Mouse (Mus musculus) spleen, postnatal 14 days (tissue): ENCODE results near the gene Cant1.
A peak's percentile ranks its signal among the peaks of the same experiment; 100 is the strongest.
"Not testable (repeated sequence)": the region's sequence is repeated elsewhere in the genome, so short reads cannot be mapped to it uniquely, and the experiment has no call there.

Source experiments
- DNase-seq, 2 experiments: peaks; one replicate each; pipeline ENCODE4 v3.0.0; 2021 to 2022; ENCODE audit warnings: low spot score in 2 of 2

Gene Cant1

DNA sequence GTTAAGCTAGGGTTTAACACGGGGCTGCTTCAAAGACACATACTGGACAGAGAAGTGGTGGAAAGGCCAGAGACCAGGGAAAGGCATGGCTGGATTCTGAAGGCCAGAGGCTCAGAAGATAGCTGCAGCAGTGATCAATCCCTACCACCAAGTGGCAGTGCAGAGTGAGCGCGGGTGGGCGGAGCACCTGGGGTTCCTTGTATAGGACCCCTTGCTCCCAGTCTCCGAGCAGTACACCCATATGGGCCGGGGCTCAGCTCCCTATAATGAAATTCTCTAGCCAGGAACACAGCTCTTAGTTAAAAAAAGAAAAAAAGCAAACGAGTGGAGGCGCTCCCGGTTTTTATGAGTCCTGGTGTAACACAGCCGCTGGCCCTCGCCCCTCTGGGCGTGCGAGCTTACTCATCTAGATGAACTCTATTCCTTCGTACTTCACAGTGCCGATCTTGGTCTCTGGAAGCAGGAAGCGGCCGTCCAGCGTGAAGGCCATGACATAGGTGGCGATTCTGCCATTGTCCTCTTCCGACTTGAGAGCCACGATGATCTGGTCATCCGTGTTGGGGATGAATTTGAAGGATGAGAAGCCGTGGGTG lies 11.5 kb downstream of the Cant1 start:
- DNase-seq: peak in 1 of 2 experiments; percentile 51

DNA sequence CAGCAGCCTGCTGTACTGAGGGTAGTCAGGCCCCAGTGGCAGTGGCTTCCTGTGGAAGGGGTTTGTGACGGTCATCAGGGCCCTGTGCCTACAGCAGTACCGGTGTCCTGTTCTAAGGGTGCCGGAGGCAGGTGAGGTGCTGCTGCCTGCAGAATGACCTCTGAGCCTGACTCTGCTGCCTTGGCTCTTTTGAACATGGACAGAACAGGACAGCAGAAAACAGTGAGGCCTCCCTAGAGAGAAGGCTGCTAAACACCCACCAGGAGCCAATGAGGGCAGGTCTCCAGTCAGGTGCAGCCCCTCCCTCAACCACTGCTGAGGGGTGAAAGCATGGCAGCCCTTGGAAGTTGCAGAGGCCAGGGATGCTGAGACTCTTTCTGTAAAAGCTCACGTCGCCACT lies 12.4 kb downstream of the Cant1 start:
- no peak for DNase-seq

DNA sequence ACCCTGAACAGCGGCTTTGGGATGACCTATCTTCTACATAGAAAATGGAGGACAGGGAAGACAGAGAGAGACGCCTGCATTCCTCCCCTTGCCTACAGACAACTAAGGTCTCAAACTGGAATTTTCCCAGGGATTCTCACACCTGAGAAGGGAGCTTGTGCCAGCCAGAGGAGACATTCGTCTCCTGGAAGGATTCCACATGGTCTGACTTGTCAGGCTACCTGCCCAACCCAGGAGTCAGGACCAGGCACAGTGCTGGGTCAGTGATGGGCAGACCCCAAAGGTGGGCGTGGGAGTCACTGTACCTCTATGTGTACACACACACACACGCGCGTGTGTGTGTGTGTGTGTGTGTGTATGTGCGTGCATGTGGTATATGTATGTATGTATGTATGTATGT lies 13.6 kb downstream of the Cant1 start:
- DNase-seq: no peak

DNA sequence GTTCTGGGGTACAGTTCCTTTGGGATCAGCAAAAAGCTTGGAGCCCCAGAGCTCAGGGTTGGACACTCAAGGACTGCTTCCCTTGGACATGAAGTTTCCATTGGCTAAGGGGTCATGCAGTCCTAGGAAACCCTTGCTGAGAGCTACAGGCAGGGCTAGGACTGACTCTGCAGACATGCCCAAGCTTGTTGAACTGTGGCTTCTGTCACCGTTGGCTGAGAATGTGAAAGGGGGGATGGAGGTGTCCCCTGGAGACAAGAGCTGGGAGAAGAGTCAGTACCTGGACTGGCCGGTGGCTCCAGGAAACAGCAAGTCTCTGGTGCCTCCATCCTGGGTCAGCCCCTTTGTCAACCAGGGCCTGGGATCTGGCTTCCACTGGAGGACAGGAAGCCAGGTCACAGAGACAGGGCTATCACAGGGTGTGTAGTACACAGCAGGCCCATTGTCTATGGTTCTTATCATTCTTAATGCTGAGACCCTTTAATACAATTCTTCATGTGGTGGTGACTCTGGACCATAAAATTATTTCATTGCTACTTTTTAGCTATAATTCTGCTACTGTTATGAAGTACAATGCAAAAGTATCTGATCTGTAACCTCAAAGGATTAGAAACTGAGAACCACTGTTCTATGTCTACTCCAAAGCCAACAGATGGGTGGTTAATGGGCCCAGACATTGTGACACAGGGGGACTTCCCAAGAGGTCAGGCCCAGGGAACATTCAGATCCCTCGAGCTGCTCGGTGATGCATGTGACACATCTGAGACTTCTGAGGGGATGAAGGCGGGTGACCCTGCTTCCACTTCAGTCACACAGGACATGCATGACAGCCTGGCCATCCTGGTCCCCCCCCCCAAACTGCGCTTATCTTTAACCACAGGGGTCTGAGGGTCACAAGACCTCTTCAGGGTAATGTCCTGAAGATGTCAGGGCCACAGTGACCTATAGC lies 14.7 kb downstream of the Cant1 start:
- no peak for DNase-seq

DNA sequence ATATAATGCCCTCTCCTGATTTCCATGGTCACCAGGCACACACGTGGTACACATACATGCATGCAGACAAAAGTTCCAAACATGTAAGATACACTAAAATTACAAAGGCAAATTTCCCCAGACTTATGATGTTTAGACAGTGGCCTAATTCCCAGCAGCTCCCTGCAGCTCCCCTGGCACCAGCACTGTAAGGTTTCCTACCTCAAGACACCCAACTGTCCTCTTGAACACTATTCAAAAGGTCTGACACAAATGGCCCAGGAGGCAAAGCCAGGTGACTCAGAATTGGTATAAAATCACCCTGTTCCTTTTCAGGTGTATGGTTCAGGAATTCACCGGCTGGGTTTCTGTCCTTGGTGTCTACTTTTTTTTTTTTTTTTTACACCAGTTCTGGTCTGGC lies 15.7 kb downstream of the Cant1 start:
- no peak for DNase-seq

DNA sequence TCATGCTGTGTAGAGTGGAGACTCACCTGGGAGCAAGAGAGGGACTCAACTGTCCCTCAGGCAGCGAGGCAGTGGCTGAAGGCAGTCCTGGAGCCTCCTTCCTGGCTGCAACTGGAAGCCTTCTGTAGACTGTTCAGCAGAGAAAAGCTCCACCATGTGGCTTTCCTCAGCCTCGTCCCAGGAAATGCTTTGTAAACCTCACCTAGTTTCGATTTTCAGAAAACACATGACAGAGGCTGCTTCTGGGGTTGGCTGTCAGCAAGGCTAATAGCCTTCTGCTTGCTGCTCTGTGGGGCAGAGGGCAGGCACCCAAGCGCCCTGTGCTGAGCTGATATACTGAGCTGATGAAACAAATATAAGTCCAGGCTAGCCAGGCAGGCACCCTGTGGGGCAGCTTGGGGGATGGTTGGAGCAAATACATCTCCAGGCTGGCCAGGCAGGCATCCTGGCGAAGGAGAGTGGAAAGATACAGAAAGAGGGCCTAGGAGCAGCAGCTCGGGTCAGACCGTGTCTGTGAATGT lies 17.1 kb downstream of the Cant1 start, which contains the start of gene Lgals3bp:
Gene Lgals3bp (minus strand): TSS at position 333 of the 521 bp plus-strand sequence.
- no peak for DNase-seq

DNA sequence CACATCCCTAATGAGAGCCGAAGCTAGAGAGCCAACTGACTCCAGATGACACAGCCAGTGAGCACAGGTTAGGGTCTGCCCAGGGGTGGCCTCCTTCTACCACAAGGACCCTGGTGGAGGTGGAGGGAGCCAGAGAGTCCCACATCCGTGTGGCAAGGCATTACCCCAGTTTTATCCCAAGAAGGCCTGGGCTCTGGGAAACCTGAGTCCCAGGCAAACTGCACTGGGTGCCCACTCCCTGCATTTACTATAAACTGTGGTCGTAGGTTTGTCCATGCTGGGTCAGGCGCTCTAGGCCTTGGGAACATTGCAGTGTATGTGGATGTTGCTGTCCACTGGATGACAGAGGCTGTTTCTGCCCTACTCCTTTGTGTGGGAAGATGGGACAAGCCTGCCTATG lies 17.7 kb downstream of the Cant1 start:
- no peak for DNase-seq

DNA sequence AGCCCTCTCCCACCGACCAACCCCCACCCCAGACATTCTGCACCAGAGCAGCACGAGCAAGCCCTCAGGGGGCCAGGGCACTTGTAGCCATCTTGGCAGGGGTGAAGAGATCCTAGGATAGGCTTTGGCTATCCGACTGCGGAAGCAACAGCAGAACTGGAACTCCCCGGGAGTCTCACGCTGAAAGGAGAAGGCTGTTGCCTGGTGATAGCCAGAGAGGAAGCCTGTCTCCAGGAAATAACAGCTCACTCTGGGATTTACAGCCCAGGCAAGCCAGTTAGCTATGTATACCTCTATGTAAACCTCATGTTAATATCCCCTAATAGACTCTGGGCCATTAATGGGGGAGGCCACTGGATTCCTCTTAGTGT lies 18.3 kb downstream of the Cant1 start:
- DNase-seq: no peak

DNA sequence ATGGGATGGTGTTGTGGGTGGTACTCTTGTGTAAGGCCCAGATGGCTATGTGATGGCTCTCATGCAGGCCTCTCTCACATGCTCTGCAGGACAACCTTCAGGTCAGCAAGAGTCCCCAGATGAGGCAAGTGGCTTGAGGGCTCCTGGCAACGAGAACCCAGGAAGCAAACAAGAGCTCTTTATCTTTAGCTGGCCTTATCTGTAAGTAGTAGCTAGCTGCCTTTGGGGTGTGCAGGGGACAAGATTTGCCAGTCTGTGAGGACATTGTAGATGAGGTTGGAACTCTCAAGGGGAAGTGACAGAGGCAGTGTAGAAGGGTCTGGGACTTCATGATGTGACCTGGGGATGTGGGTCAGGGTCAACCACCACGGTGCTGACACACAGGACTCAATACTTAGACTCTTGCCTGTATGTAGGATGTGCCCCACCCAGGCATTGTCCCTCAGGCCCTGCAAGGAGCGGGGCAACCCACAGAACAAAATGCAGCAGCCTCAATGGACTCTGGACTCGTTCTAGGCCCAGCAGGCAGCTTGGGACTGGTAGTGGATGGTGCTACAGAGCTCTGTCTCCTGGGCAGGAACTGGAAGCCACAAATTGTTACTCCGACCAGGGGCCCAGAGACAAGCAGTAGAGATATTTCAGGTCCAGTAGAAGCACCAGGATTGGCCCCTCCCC lies 18.9 kb downstream of the Cant1 start:
- DNase-seq: no peak

DNA sequence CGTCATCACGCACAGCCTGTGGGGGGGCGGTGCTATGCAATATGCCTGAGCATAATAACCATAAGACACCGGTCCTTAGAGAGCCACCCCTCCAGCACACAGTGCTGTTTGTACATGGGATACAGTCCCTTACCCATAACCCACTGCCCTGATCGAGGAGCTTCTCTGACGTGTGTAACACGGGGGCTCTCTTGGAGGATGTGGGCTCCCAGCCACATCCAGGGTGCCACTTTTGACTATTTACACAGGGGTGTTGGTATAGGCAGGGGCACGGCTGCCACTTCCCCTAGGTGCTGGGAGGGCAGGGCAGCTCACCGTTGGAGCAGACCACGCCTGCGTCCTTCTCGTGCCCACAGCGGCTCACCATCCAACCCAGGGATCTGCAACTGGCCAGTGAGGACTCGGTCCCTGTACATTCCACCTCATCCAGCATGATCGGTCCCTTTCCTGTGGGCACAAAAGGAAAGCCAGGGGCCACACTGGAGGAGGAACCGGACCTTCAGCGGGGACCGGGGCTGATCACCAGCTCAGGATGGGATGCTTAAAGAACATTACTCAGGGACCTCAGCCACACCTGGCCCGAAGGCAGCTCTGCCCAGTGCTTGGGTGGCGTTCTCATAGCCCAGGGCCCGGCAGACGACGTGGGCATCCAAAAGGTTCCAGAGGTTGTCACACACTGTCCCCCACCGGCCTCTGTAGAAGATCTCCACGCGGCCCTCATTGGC lies 20.9 kb downstream of the Cant1 start:
- DNase-seq: no peak

DNA sequence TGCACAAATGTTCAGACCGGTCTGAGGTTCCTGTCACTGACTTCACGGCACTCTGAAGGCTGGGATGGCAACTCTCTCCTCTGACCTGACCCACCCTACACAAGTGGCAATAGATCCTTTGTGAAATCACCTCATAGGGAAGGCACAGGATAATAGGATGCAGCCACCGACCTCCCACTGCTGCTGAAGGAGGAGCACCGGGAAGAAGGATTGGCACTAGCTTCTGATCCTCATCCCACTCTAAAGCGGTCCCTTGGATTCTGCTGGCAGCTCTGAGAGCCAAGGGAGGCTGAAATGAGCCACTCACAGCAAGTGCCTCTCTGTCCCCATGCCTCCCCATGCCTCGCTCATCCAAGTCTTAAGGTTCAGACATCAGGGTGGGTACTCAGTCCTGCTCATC lies 24.3 kb downstream of the Cant1 start:
- DNase-seq: no peak

DNA sequence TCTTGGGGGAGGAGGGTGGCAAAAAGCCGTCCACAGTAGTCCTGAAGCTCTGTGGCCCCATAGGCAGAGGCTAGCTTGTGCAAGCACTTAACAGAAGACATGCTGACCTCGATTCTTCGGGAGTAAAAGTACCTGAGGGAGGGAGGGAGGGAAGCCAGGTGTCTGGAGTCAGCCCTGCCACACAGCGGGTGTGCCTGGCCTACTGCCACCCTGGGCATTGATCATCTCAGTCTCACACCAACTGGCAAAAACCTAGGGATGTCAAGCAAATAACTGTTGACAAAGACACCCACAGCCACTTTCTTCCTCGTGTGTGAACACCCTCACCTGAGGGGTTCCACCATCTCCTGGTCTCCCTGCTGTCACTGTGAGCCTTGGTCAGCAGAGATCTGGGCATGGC lies 24.9 kb downstream of the Cant1 start:
- DNase-seq: no peak

DNA sequence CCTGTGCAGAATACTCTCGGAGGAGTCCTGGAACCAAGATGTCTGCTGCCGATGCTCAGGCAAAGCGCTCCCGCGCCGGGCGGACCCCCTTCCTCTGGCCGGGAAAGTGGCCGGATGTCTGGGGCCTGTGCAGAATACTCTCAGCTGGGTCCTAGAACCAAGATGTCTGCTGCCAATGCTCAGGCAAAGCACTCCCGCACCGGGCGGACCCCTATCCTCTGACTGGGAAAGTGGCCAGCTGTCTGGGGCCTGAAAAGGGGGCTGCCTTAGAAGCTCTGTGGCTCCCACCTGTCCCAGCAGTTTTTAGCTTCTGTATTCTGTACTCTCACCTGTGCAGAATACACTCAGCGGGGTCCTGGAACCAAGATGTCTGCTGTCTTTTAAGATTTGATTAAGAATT lies 31.1 kb downstream of the Cant1 start:
- not testable (repeated sequence) for DNase-seq

DNA sequence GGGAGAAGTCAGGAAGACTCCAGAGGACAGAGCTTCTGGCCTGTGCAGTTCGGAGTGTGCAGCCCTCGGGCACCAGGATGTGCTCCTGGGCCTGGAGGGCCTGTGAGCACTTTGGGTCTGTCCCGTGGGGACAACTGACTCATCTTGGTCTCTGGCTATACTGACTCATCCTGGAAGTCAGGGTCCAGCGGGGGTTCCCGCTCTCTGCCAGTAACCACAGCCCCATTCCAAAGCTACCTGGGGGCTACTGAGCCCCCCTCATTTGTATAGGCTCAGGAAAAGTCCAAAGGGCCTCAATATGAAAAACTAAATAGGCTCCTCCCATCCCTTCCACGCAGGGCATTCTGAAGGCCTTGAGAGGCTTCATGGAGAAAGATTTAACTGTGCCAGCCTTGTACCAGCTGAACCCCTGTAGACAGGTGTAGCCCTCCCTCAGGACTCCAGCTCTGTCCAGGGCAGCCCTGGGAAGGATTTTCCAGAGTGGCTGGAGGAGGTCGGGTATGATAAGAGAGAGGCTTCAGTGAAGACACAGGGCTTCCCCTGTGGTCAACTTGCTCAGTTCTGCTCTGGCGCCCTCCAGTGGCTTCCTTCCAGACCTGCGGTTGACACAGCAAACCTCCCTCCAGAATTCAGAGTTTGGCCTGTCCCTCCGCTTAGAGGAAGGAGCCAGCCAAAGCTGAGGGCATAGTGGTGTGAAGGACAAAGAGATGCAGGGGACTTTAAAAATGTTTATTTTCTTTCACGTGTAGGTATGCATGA lies 39.5 kb downstream of the Cant1 start:
- peak; percentile 46 to 73 for DNase-seq

DNA sequence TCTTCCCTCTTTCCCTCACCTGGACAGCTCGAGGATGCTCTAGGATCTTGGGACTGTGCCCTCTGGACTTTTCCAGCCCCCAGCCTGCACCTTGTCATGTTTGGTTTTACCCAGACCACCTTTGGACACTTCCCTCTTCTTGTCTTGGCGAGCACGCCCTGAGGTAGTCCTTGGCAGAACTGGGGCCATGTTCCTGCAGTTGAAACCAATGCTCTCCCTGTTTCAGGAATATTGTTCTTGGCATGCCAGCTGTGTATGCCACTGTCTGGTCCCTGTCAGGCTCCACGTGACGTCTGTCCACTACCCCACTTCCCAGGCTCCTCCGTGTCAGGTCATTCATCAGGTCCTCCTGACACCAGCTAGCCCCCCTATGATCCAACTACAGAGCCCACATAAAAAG lies 40.2 kb downstream of the Cant1 start:
- DNase-seq: no peak

DNA sequence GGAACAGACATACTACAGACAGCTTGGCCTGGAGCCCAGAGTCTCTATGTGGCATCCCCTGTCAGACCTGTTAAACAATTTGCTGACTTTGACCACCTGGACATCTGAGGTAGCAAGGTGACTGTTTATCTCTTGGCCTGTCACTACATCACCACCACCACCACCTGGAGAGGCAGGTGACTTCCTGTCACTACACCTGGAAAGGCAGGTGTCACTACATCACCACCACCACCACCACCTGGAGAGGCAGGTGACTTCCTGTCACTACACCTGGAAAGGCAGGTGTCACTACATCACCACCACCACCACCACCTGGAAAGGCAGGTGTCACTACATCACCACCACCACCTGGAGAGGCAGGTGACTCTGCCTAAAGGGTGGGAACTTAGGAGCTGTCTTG lies 42.6 kb downstream of the Cant1 start:
- DNase-seq: not testable (repeated sequence)

DNA sequence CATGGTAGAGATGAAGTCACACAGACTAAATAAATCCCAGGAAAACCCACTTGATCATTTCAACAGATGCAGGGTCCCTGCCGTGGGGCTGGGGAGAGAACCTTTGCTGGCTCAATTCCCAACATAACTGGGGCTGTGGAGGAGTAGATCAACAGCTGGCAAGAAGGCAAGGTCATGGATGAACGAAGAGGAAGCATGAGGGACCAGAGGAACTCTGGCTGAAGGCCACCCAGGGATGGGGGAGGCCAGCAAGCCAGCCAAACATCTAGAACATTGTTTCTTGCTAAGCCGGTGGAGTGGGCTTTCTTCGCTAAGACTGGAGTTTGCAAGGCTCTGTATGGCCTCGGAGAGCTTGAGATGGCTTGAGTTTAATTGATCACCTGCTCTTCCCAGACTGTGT lies 43.0 kb downstream of the Cant1 start:
- no peak for DNase-seq

DNA sequence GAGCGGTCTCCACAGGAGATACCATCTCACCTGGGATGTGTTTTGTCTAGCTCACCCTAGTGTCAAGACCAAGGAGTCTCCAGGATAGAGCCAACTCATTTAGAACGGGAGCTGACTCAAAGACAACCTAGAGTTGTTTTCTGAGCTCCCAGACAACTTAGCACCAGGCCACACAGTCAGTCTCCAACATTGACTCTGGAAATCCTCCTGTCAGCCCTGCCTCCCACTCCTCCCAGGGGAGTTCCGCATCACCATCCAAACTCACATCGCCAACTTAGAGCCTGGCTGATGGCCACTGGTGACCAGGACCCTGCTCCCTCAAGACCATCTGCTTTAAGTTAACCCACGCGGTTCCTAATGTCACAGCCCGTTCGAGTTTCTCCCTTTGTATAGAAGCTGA lies 43.4 kb downstream of the Cant1 start:
- DNase-seq: no peak

DNA sequence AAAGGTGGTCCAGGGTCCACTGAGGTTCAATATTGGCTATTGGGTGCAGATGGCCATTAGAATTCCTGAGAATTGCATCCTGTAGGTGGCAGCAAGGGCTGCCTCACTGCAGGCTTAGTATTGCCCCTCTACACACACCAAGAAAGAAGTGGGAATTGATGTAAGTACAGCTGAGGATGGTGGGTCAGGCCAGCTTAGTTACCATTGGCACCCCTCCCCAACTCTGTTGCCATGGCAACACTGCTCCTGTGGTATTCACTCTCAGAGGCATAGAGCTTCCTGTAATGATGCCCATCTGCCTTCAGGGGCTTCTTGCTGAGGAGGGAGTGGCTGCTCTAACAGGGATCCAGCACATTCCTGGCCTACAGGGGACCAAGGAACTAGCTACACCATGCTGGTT lies 43.9 kb downstream of the Cant1 start:
- DNase-seq: no peak

DNA sequence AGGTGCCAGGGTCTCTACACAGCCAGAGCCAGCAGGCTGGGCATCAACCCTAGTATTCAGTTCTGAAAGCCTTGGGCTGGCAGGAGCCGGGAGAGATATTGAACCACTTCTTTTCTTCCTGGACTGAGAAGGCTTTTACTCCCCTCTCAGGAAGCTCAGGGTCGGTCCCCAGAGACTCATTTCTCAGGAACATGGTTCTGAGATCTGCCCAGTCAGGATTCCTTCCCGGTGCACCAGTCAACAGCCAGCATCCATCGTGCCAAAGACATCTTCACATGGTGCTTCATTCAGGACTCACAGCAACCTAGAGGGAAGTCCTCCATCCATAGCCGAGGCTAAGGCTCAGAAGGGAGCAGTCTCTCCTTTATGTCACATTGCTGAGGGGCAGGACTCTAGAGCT lies 44.4 kb downstream of the Cant1 start:
- DNase-seq: no peak

DNA sequence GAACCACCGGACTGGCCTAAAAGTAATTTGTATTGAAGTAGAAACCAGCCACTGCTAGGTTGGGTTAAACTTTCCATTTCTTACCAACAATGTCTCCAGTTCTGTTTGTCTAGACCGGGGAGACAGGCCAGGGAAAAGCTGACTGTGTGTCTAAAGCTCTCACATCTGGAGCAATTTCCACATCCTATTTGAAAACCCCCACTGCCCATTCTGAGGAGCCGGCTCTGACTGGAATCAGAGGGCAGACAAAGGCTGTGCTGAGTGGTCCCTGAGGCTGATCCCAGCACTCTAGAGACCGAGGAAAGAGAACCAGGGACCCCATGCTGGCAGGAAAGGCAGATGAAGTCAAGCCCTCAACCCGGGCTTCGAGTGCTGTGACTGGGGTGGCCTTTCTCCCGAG lies 46.2 kb downstream of the Cant1 start:
- DNase-seq: no peak
